Mouse (Mus musculus) layer of hippocampus, adult 2 months (tissue): ENCODE results near the gene Ncf4. TPM values are rescaled to one million over a fixed set of nuclear protein-coding genes. Genes with fewer than 3 reads are reported as not detected.

Experiments used
- DNase-seq, 2 experiments: peaks; one replicate each; pipeline ENCODE4 v3.0.0; 2022; ENCODE audit warnings: low spot score in 2 of 2
- H3K27ac ChIP-seq: fragments of 200-600 bp; 2 replicates; pipeline ENCODE4 v1.8.1; 2022
- H3K4me3 ChIP-seq: fragments of 200-600 bp; 2 replicates; pipeline ENCODE4 v1.8.1; 2022; ENCODE audit warnings: mild to moderate bottlenecking
- CTCF ChIP-seq: fragments of 200-600 bp; conservative IDR thresholded peaks from 2 replicates; pipeline ENCODE4 v1.8.1; 2022; ENCODE audit warnings: antibody characterized with exemption, mild to moderate bottlenecking, moderate library complexity
- microRNA-seq, 2 experiments: library from miRNA; unstranded; fragments of <30 nt; microRNA quantifications; one replicate each; pipeline ENCODE4 v1.2.0; 2021
- total RNA-seq, 2 experiments: library from RNA; stranded (reverse); gene quantifications; 2 replicates each; pipeline ENCODE4 v1.2.3; 2021

Ncf4 gene
- total RNA-seq, 2 experiments from 2014 or later: 0.69 to 2.0 TPM

GRCm38 (mm10) chr15:78305341-78305933 lies 60.8 kb downstream of the Ncf4 start, which contains the start of gene Csf2rb2:
Gene Csf2rb2, minus strand, starts transcription at chr15:78305721.
- TF ChIP-seq CTCF: no peak
- no peak for DNase-seq
- no peak within 1 kb of the TSS for H3K27ac ChIP-seq
- H3K4me3 ChIP-seq: no peak within 1 kb of the TSS

GRCm38 (mm10) chr15:78309865-78310264 lies 65.3 kb downstream of the Ncf4 start:
- TF ChIP-seq CTCF: no peak
- no peak for DNase-seq
- Histone ChIP-seq H3K4me3 (no peak overlapping the region), H3K27ac (no peak overlapping the region)

- no peak overlapping the region for H3K4me3 ChIP-seq
- no peak for TF ChIP-seq CTCF
- H3K27ac ChIP-seq: no peak overlapping the region
- DNase-seq: no peak
These were observed 66.4 kb downstream of the Ncf4 start for GRCm38 (mm10) chr15:78310971-78311370.

Small RNAs within 50 kb of the gene (microRNA-seq; reads per million reads assigned to microRNA genes)
- 0 reads per million in 2 experiments for gene Mir7676-1

Other genes with a start within 250 kb of the Ncf4 start
- gene Cacng2, start 124.8 kb upstream of the Ncf4 start, total RNA-seq: 10 to 100 TPM; 36.0 to 36.8 TPM
- 10 to 100 TPM; 22.7 to 23.3 TPM for gene Ift27, start 70.7 kb upstream of the Ncf4 start, total RNA-seq
- 10 to 100 TPM; 57.3 to 63.3 TPM for gene Pvalb, start 38.4 kb upstream of the Ncf4 start, total RNA-seq
- gene Csf2rb2, start 60.9 kb downstream of the Ncf4 start, total RNA-seq: 1 to 10 TPM; 2.9 to 4.2 TPM
- gene Csf2rb, start 81.0 kb downstream of the Ncf4 start, total RNA-seq: 1 to 10 TPM; 1.3 to 1.7 TPM
- not detected for gene Tex33, start 151.1 kb downstream of the Ncf4 start, total RNA-seq
- gene Tst, start 161.1 kb downstream of the Ncf4 start, total RNA-seq: 10 to 100 TPM; 35.6 to 40.3 TPM
- 10 to 100 TPM; 29.5 to 31.8 TPM for gene Mpst, start 161.6 kb downstream of the Ncf4 start, total RNA-seq
- 100 to 1,000 TPM; 263 to 271 TPM for gene Kctd17, start 183.8 kb downstream of the Ncf4 start, total RNA-seq
- gene Tmprss6, start 223.8 kb downstream of the Ncf4 start, total RNA-seq: 1 to 10 TPM; 1.9 to 3.0 TPM